Mouse (Mus musculus) CH12.LX (cell line): ENCODE measurements at regions not wholly inside any gene's neighbourhood (a gene's known extent, or its start where the extent isn't known, plus 50 kb on each side); places are given as distances from the start of the nearest gene placed in this dataset.

ENCODE experiments used
- CHD2 ChIP-seq: IDR thresholded peaks from 2 replicates; pipeline ENCODE4 v1.6.1; 2011; ENCODE audit warnings: low read length, improper control_type of control experiment
- CTCF ChIP-seq, 2 experiments: IDR thresholded peaks in 1 of 2; conservative IDR thresholded peaks in 1 of 2; 2 replicates each; pipeline ENCODE4 v1.5.1; 2011 to 2012; ENCODE audit warnings: low read depth in 2 of 2, low read length in 2 of 2, improper control_type of control experiment in 1 of 2, inconsistent platforms in 1 of 2, mild to moderate bottlenecking in 1 of 2, moderate library complexity in 1 of 2
- ELF1 ChIP-seq: IDR thresholded peaks from 2 replicates; pipeline ENCODE4 v1.6.1; 2014; ENCODE audit warnings: low read depth, mild to moderate bottlenecking, inconsistent platforms, low read length, improper control_type of control experiment
- GABPA ChIP-seq: IDR thresholded peaks from 2 replicates; pipeline ENCODE4 v1.6.1; 2012; ENCODE audit warnings: low read depth, low read length, improper control_type of control experiment, inconsistent platforms; ENCODE audit not compliant: insufficient replicate concordance
- IRF4 ChIP-seq: IDR thresholded peaks from 2 replicates; pipeline ENCODE4 v1.6.1; 2014; ENCODE audit warnings: low read depth, mild to moderate bottlenecking, inconsistent platforms, low read length, improper control_type of control experiment
- KAT2A ChIP-seq: IDR thresholded peaks from 2 replicates; pipeline ENCODE4 v1.6.1; 2012; ENCODE audit warnings: low read length, improper control_type of control experiment, inconsistent platforms; ENCODE audit not compliant: insufficient replicate concordance
- PAX5 ChIP-seq: IDR thresholded peaks from 2 replicates; pipeline ENCODE4 v1.6.1; 2012; ENCODE audit warnings: low read length, inconsistent platforms, mixed read lengths
- POLR2A ChIP-seq: IDR thresholded peaks from 2 replicates; pipeline ENCODE4 v1.6.1; 2011; ENCODE audit warnings: low read depth, mild to moderate bottlenecking, improper control_type of control experiment, low read length
- RCOR1 ChIP-seq: conservative IDR thresholded peaks from 2 replicates; pipeline ENCODE4 v1.6.1; 2012; ENCODE audit warnings: low read depth, mild to moderate bottlenecking, inconsistent platforms, low read length, improper control_type of control experiment
- ZC3H11A ChIP-seq: IDR thresholded peaks from 2 replicates; pipeline ENCODE4 v1.6.1; 2012; ENCODE audit warnings: low read depth, mild to moderate bottlenecking, inconsistent platforms, low read length, improper control_type of control experiment

GRCm38 (mm10) chr13:18063677-18064076 is 70.5 kb upstream of the Yae1d1 start:
- TF ChIP-seq POLR2A (no peak), RCOR1 (no peak), GABPA (no peak), CTCF (conservative IDR thresholded peaks at IDR 0.05 in 1 of 2, IDR thresholded peaks at IDR 0.05 in 1 of 2; ENCODE audit: low read depth in 2 of 2, low read length in 2 of 2) (no peak), IRF4 (no peak), CHD2 (no peak), PAX5 (no peak), KAT2A (no peak), ELF1 (no peak), ZC3H11A (no peak)
